21 mouse cellular contexts compared by ENCODE assay signal in the genomic region with DNA sequence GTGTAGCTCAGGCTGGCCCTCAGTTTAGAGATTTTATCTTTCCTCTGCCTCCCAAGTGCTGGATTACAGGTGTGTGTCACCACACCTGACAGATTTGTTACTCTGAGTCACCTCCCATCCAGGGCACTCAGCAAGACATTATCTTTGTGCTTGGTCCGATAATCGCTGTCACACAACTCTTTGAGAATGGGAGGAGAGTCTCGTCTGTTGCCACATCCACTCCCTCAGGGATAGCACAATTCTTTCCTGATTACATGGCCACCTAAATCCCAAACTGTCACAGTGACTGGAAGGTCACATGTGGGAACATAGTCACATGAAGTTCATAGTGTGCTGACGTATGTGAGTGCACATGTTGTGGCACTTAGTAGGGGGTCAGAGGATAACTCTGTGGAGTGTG.
"Had no signal": no experiment of that assay in that cellular context is flagged by ENCODE, and none has a peak within 500 bp of the region (broad histone marks: within the 10 kb centered on the region; RNA-seq: fewer than 3 reads in every experiment).

No protein-coding gene starts in this region.

- H3K4me2 ChIP-seq: lung, embryonic 14.5 days; neural tube, embryonic 13.5 days; neural tube, embryonic 15.5 days; stomach, embryonic 15.5 days had no signal

- DNase-seq: lung, adult 18-20 months; lung, embryonic 14.5 days; lung, postnatal 10 days; lung, postnatal 4 days; midbrain, embryonic 14.5 days; retina, postnatal 1 day; right cerebral cortex, adult 18-20 months; right cerebral cortex, postnatal 25 days; right cerebral cortex, postnatal 4 days; spleen, adult 18-20 months; thymus, adult 2 months; thymus, postnatal 25 days; thymus, postnatal 4 days had no signal

- H3K27ac ChIP-seq: liver, embryonic 14.5 days; midbrain, embryonic 10.5 days; neural tube, embryonic 13.5 days; neural tube, embryonic 15.5 days; stomach, embryonic 15.5 days; stomach, postnatal 0 days had no signal

- H3K4me3 ChIP-seq: midbrain, embryonic 10.5 days; myocyte; neural tube, embryonic 13.5 days; neural tube, embryonic 15.5 days; stomach, embryonic 15.5 days had no signal

- H3K9ac ChIP-seq: liver, embryonic 14.5 days; lung, embryonic 14.5 days; neural tube, embryonic 13.5 days; neural tube, embryonic 15.5 days; stomach, embryonic 15.5 days had no signal

- H3K36me3 ChIP-seq: midbrain, embryonic 10.5 days; neural tube, embryonic 13.5 days; neural tube, embryonic 15.5 days; stomach, embryonic 15.5 days had no signal

- ATAC-seq: midbrain, embryonic 16.5 days had no signal

- H3K9me3 ChIP-seq: midbrain, embryonic 10.5 days; neural tube, embryonic 13.5 days; neural tube, embryonic 15.5 days; stomach, embryonic 15.5 days had no signal
